Mouse (Mus musculus) lung, postnatal 4 days (tissue): ENCODE data around the gene Ceacam1.
"Not testable (repeated sequence)": the region's sequence is repeated elsewhere in the genome, so short reads cannot be mapped to it uniquely, and the experiment has no call there.

ENCODE experiments used
- DNase-seq, 2 experiments: peaks; one replicate each; pipeline ENCODE4 v3.0.0; 2021

The Ceacam1 gene

GRCm38 (mm10) chr7:25439124-25439822, 38.1 kb downstream of the Ceacam1 start:
- DNase-seq = no peak

DNA sequence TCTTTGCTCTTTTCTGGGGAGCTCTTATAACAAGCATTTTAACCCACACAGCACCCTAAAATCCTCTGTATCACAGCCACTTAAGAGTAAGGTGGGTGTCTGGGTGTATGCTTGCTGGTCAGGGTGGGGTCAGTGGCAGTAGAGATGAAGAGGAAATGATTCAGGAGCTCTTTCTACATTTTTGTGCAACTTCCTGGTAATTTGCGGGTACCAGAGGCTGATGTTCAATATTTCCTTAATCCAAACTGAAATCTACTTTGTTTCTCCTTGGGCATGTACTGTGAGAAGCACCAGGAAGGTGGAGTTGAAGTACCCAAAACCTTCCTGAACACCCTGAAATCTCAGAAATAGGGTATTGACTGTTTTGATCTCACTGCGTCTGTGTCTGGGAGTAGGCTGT, 40.7 kb downstream of the Ceacam1 start:
- DNase-seq = no peak

- DNase-seq = peak; percentile 49 to 66
These were observed 41.2 kb downstream of the Ceacam1 start for GRCm38 (mm10) chr7:25436226-25436625.

DNA sequence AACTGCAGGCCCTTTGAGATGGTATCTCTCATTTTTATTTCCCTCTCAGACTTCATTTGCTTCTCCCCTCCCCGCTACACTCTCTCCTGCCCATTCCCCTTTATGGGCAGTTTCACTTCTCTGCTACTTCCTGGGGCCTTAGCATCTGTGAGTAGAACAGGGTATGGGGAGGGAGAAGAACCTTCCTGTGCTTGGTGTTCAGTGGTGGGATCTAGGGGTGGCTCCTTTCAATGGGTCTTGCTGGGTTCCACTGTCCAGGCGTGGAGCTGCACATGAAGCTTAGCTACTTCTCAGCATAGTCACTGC, 41.9 kb downstream of the Ceacam1 start:
- no peak for DNase-seq

- DNase-seq = peak in 1 of 2 experiments; percentile 35
These were observed 42.5 kb downstream of the Ceacam1 start for GRCm38 (mm10) chr7:25434654-25435545.

DNA sequence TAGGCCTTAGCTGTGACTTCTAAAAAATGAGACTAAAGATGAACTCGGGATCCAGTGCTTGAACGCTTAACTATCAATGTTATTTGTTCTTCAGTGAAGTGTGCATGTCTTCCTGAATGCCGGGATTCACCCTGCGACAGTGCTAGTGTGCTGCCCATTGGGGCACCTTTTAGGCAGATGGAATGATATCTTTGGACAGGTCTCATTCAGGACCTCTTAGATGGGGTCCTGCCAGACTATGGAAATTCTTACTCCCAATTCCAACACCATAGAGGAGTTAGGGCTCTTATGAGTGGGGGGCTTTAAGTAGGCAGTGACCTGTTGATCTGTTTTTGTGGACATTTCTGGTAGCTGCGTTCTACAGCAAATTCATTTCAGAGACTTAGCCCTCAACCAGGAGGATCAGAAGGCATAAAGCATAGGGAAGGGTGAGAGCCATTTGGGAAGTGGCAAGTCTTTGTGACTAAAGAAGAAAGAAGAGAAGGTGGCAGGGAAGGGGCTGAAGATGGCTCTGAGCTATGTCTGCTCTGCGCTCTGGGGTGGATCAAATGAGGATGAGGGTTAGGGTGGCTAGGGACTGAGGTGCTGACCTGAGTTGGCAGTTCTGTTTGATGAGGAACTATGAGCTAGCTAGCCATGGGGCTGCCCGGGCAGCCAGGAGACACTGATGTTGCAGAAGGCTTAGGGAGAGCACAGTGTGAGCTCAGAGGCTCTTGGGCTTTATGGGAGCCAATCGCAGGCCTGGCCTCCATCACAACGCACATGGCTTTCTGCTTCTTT, 43.4 kb downstream of the Ceacam1 start:
- no peak for DNase-seq

GRCm38 (mm10) chr7:25433007-25433541, 44.3 kb downstream of the Ceacam1 start:
- DNase-seq = peak; percentile 51 to 56

GRCm38 (mm10) chr7:25432381-25432780, 45.0 kb downstream of the Ceacam1 start:
- no peak for DNase-seq

DNA sequence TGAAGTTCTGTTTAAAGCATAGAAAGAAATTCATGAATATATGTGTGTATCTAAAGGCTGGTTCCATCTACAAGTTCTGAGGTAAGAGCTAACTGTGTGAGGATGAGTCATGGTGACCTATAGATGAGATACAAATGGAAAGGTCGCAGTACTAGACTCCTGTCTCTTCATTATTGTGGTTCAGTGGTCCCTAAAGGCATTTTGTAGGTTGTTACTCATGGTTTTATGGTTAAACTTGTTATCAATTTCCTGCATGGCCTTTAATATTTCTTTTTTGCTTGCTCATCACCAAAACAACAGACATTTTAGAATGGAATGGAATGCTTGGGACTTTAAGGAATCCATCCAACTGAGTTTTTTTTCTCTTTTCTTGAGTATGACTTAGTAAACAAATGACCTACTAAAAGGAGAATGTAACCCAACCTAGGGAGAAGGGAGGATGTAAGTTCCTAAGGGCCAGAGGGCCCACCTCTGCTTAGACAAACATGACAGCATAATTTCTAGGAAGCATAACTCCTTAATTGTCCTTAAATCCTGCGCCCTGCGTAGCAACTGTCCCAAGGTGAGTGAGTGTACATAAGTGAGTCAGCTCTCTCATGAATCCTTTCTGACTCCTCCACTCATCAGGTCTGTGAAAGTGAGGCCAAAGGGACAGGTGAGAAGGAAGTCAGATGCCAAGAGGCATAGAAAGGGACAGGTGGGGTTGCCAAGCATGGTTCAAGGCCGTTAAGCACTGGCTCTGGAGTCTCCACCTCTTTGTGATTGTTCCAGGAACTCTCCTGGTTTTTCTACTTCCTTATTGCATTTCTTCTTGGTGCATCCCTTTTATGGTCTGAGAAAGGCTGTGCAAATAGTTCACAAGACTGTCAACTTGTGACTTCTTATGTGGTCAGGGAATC, 47.3 kb downstream of the Ceacam1 start:
- DNase-seq = no peak

- no peak for DNase-seq
These were observed 49.1 kb downstream of the Ceacam1 start for GRCm38 (mm10) chr7:25428321-25428720.

GRCm38 (mm10) chr7:25427144-25427543, 50.3 kb downstream of the Ceacam1 start:
- no peak for DNase-seq

DNA sequence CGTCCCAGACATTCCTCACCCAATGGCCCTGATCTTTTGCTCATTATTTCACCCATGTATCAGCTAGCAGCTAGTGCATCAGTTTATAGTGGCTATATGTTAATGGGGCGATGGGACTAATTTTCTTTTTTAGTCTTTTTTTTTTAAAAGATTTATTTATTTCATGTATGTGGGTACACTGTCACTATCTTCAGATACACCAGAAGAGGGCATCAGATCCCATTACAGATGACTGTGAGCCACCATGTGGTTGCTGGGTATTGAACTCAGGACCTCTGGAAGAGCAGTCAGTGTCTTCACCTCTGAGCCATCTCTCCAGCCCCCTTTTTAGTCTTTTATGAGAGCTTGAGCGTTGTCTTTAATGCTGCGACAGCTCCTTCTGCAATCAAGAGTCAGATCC, 51.0 kb downstream of the Ceacam1 start:
- DNase-seq = not testable (repeated sequence)

- peak; percentile 34 to 87 for DNase-seq
These were observed 53.0 kb downstream of the Ceacam1 start for GRCm38 (mm10) chr7:25424429-25424828.

DNA sequence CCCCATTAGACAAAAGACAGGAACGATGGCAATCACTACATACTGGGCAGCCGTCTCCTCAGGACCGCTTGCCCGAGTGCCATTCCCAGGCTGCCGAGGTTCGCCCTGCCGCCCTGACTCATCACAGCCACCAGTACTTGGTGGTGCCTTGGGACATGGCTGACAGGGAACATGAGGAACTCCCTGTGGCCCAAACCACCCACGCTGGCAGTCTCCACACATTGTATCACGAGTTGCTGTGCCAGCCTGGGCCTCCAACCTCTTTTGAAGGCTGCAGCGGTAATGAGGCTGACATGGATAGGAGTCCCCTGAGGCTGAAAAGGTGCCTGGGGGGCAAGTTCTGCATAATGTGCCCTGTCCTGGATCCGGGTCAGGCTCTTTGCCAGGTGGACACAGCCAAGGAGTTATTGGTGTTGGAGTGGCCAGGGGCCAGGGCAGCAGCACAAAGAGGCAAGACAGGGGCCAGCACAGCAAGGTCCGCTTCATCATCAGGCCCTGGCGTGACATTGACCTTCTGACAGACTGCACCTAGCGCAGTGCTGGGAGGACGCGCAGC, 55.0 kb downstream of the Ceacam1 start:
- DNase-seq = no peak

DNA sequence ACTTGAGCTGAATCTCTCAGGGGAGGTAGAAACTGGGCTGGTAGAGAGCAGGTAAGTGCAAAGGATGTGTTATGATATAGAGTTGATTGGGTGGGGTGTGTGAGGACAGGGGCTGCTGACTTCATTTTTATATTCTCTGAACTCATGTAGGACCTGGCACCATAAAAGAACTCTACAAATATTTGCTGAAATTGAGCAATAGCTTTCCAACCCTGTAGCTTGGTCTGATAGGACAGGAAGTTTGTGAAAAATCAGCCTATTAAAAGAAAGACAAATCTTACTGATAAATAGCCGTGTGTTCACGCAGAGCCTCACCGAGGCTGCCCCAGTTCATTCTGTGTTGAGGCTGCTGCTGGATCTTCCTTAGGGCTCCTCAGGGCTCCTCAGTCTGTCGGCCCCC, 57.5 kb downstream of the Ceacam1 start:
- DNase-seq = no peak

- DNase-seq = no peak
These were observed 57.9 kb downstream of the Ceacam1 start for GRCm38 (mm10) chr7:25419536-25419935.

DNA sequence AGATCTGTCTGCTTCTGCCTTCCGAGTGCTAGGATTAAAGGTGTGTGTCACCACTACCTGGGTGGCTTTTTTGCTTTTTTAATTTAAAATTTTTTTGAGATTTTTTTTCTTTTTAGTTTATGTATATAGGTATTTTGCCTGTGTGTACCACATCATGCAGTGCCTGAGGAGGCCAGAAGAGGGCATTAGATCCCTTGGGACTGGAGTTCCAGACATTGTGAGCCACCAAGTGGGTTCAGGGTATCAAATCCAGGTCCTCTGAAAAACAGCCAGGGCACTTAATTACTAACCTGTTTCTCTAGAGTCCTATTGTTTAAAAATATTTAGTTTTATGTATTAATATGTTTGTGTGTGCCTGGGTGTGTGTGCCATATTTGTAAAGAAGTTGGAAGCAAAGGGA, 59.8 kb downstream of the Ceacam1 start:
- peak in 1 of 2 experiments; percentile 53 for DNase-seq

- no peak for DNase-seq
These were observed 64.5 kb downstream of the Ceacam1 start, which contains the start of gene Cxcl17 for GRCm38 (mm10) chr7:25412833-25413441. TSS of gene Cxcl17 (minus strand) at chr7:25412886.

GRCm38 (mm10) chr7:25411861-25412260, 65.5 kb downstream of the Ceacam1 start:
- no peak for DNase-seq
